Mouse (Mus musculus) brain, embryonic 14.5 days (tissue): ENCODE results near the gene Dnajc22.

ENCODE experiments used
- CTCF ChIP-seq: fragments of 200-500 bp; IDR thresholded peaks from 2 replicates; pipeline ENCODE4 v1.5.1; 2012; ENCODE audit warnings: inconsistent platforms, mild to moderate bottlenecking, moderate library complexity, borderline replicate concordance; ENCODE audit not compliant: insufficient read depth, insufficient read length; ENCODE audit errors: extremely low read depth
- POLR2A ChIP-seq: fragments of 200-500 bp; IDR thresholded peaks from 2 replicates; pipeline ENCODE4 v1.6.1; 2012; ENCODE audit warnings: mild to moderate bottlenecking, inconsistent platforms, borderline replicate concordance; ENCODE audit not compliant: poor library complexity, insufficient read depth, insufficient read length, severe bottlenecking; ENCODE audit errors: extremely low read depth

DNA sequence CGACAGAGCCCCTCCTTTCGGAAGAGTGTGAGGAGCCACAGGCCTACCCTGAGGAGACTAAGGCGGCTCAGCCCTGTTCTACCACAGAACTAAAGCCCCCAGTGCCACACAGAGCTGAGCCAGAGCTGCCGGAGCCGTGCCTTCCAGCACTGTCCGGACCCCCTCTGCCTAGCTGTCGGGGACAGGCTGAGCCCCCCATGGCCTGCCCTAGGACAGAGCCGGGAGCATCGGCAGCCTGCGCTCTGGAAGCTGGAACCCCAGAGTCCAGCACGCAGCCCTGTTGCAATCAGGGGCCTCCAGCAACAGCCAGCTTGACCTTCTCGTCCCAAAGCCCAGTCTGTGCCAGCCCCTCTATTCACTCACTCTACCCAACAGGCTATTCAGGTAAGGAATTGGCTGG is 10.6 kb upstream of the Dnajc22 start:
- TF ChIP-seq POLR2A (no peak), CTCF (no peak)
